Mouse (Mus musculus) forebrain, embryonic 13.5 days (tissue): Measurements from ENCODE around the gene Ces2g. TPM values are rescaled to one million over a fixed set of nuclear protein-coding genes. Genes with fewer than 3 reads are reported as not detected.

Source experiments
- ATAC-seq: fragments of 200-750 bp; cut with Nextera tagmentation; 2 replicates; pipeline ENCODE4 v1.8.0; 2017
- H3K27ac ChIP-seq: fragments of 300-500 bp; sonication (generic); 2 replicates; pipeline ENCODE4 v1.5.1; 2015; ENCODE audit warnings: inconsistent platforms, mild to moderate bottlenecking, moderate library complexity
- H3K27me3 ChIP-seq: fragments of 300-500 bp; sonication (generic); 2 replicates; pipeline ENCODE4 v1.6.1; 2015; ENCODE audit warnings: mild to moderate bottlenecking, inconsistent platforms
- H3K36me3 ChIP-seq: fragments of 300-500 bp; sonication (generic); 2 replicates; pipeline ENCODE4 v1.6.1; 2015; ENCODE audit warnings: mild to moderate bottlenecking, inconsistent platforms; ENCODE audit not compliant: poor library complexity, severe bottlenecking
- H3K4me1 ChIP-seq: fragments of 300-500 bp; sonication (generic); 2 replicates; pipeline ENCODE4 v1.6.1; 2015; ENCODE audit warnings: inconsistent platforms
- H3K4me2 ChIP-seq: fragments of 300-500 bp; sonication (generic); 2 replicates; pipeline ENCODE4 v1.6.1; 2015; ENCODE audit warnings: inconsistent platforms, mild to moderate bottlenecking, moderate library complexity
- H3K4me3 ChIP-seq: fragments of 300-500 bp; sonication (generic); 2 replicates; pipeline ENCODE4 v1.5.1; 2015; ENCODE audit warnings: mild to moderate bottlenecking, inconsistent platforms
- H3K9ac ChIP-seq: fragments of 300-500 bp; sonication (generic); 2 replicates; pipeline ENCODE4 v1.6.1; 2015; ENCODE audit warnings: mild to moderate bottlenecking, inconsistent platforms
- H3K9me3 ChIP-seq: fragments of 300-500 bp; sonication (generic); replicated peaks from 2 replicates; pipeline ENCODE4 v1.6.1; 2016; ENCODE audit warnings: inconsistent platforms
- WGBS: fragments of 180-500 bp; shearing (Covaris S2); methylation state at CpG from one replicate; pipeline ENCODE4 v1.1.7; 2015; 5-methylcytosine and 5-hydroxymethylcytosine counted together
- polyA plus RNA-seq: library from polyadenylated mRNA; unstranded; fragments of >200 nt; fragmentation: Nextera tagmentation; extraction: Ambion mirVana; gene quantifications from 2 replicates; pipeline ENCODE4 v1.2.1, GENCODE M21; 2015

Gene Ces2g
- polyA plus RNA-seq, 1 experiment from 2014 or later = not detected

- Histone ChIP-seq H3K4me1 (no peaks in the 10 kb centered on the region), H3K4me2 (no peak within 1 kb of the TSS), H3K9me3 (no peaks in the 10 kb centered on the region), H3K9ac (no peak within 1 kb of the TSS), H3K4me3 (no peak within 1 kb of the TSS), H3K27ac (no peak within 1 kb of the TSS), H3K27me3 (no peaks in the 10 kb centered on the region), H3K36me3 (no peaks in the 10 kb centered on the region)
- WGBS = 86% methylated on average over 7 of the region's 7 CpGs
- ATAC-seq = no peak
Measured at GRCm38 (mm10) chr8:105000586-105000985, 39.1 kb downstream of the Ces2g start, which contains the start of gene Ces2h. Gene Ces2h, plus strand, starts transcription at chr8:105000853.

- Histone ChIP-seq H3K4me1 (no peaks in the 10 kb centered on the region), H3K27me3 (no peaks in the 10 kb centered on the region), H3K4me3 (no peak overlapping the region), H3K9me3 (no peaks in the 10 kb centered on the region), H3K9ac (no peak overlapping the region), H3K27ac (no peak overlapping the region), H3K4me2 (no peak overlapping the region), H3K36me3 (no peaks in the 10 kb centered on the region)
- no peak for ATAC-seq
- 93% methylated on average over 2 of the region's 2 CpGs for WGBS
Measured at GRCm38 (mm10) chr8:105010000-105010399, 48.5 kb downstream of the Ces2g start.

- H3K36me3 ChIP-seq = no peaks in the 10 kb centered on the region
- no peaks in the 10 kb centered on the region for H3K9me3 ChIP-seq
- H3K27ac ChIP-seq = no peak overlapping the region
- H3K9ac ChIP-seq = no peak overlapping the region
- H3K4me3 ChIP-seq = no peak overlapping the region
- no peaks in the 10 kb centered on the region for H3K27me3 ChIP-seq
- no peaks in the 10 kb centered on the region for H3K4me1 ChIP-seq
- WGBS = 78% methylated on average over 12 of the region's 12 CpGs
- no peak for ATAC-seq
- H3K4me2 ChIP-seq = no peak overlapping the region
Measured at GRCm38 (mm10) chr8:105011136-105011535, 49.6 kb downstream of the Ces2g start.

GRCm38 (mm10) chr8:105014391-105014790, 52.9 kb downstream of the Ces2g start:
- no peaks in the 10 kb centered on the region for H3K4me1 ChIP-seq
- H3K4me3 ChIP-seq = no peak overlapping the region
- no peaks in the 10 kb centered on the region for H3K9me3 ChIP-seq
- H3K4me2 ChIP-seq = no peak overlapping the region
- no peaks in the 10 kb centered on the region for H3K36me3 ChIP-seq
- WGBS = 90% methylated on average over 5 of the region's 5 CpGs
- no peak for ATAC-seq
- H3K27ac ChIP-seq = no peak overlapping the region
- no peak overlapping the region for H3K9ac ChIP-seq
- H3K27me3 ChIP-seq = no peaks in the 10 kb centered on the region

Other genes with a start within 250 kb of the Ces2g start
- gene Ces2a, start 227.7 kb upstream of the Ces2g start, polyA plus RNA-seq = not detected in 2 replicates
- gene Ces2b, start 130.1 kb upstream of the Ces2g start, polyA plus RNA-seq = 0.31 and 0.32 TPM in 2 replicates
- gene Ces2c, start 114.7 kb upstream of the Ces2g start, polyA plus RNA-seq = not detected in 2 replicates
- gene Ces2e, start 35.5 kb upstream of the Ces2g start, polyA plus RNA-seq = not detected in 2 replicates
- gene Ces2f, start 14.4 kb upstream of the Ces2g start, polyA plus RNA-seq = not detected in 2 replicates
- gene Ces2h, start 39.1 kb downstream of the Ces2g start, polyA plus RNA-seq = not detected in 2 replicates
- gene Ces3a, start 86.9 kb downstream of the Ces2g start, polyA plus RNA-seq = not detected in 2 replicates
- gene Ces3b, start 122.0 kb downstream of the Ces2g start, polyA plus RNA-seq = not detected in 2 replicates
- 0.09 TPM in 1 of 2 replicates, not detected in the other for gene Ces4a, start 170.1 kb downstream of the Ces2g start, polyA plus RNA-seq
- 38.3 and 40.1 TPM in 2 replicates for gene Cbfb, start 209.0 kb downstream of the Ces2g start, polyA plus RNA-seq